Mouse (Mus musculus) erythroid progenitor cell, adult 5-6 weeks (primary cell): ENCODE data around the gene Ski. TPM values are rescaled to one million over a fixed set of nuclear protein-coding genes. Genes with fewer than 3 reads are reported as not detected.

ENCODE experiments used
- ATAC-seq: replicated peaks from 2 replicates; pipeline ENCODE4 v1.8.0; 2016; ENCODE audit warnings: moderate number of reproducible peaks, mild to moderate bottlenecking, moderate TSS enrichment, inconsistent platforms; ENCODE audit not compliant: poor library complexity, low FRiP score, severe bottlenecking
- total RNA-seq, 2 experiments: library from RNA; stranded (forward) in 1 of 2; stranded (reverse) in 1 of 2; fragments of 150-400 nt in 1 of 2; fragments of 186-747, 209-891 nt in 1 of 2; gene quantifications; 2 replicates each; pipeline versions ENCODE4 v1.2.3 to v1.2.4; 2015 to 2017; ENCODE audit warnings: low replicate concordance in 2 of 2

Ski gene
- total RNA-seq, 2 experiments from 2014 or later = 2.7 to 5.0 TPM

DNA sequence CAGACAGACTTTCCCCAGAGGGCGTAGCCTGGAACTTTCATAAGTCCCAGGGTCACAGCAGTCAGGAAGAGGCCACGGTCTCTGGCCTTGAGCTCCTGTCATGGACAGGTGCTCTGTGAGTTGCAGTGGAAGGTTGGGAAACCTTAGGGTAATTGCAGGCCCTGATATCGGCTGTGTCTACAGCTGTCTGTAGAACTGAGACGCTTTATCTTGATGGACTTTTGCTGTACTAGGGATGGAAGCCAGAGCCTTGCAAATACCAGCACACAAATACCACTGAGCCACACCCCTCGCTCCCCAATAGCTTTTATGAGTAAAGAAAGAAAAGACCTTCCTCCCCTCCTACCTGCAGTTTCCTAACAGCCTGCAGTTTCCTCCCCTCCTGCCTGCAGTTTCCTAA lies 101.8 kb downstream of the Ski start:
- no peak for ATAC-seq

DNA sequence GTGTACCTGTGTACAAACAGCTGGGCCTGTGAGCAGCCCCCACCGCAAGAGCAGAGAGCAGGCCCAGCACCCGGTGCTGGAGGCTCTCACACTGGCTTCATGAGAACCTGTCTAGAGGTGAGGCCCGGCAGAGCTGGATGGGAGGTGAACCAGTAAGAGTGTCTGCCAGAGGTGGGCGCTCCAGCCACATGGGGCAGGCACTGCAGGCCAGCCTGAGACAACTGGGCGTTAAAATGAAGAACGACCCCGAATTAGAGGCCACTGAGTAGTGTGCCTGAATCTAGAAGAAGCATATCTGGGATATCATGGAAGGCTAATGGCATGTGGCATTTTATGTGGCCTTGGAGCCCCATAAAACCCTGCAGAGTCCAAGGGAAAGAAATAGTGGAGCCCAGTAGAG lies 102.4 kb downstream of the Ski start:
- ATAC-seq = no peak

DNA sequence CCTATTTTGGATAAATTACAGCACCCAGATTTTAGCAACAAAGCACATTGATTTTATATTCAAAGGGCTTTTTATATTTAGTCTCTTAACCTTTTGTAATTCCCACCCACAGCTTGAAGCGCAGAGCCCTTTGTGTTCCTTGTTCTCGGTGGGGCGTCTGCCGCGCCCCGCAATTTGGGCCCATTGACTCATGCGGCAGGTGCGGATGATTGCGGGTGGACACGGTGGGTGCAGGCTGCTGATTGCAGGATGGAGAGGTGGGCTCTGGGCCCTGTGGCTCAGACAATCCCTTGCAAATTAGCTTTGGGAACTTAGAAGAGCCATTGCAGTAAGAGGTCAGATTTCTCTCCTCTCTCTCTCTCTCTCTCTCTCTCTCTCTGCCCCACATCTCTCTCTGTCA lies 104.1 kb downstream of the Ski start:
- ATAC-seq = no peak

DNA sequence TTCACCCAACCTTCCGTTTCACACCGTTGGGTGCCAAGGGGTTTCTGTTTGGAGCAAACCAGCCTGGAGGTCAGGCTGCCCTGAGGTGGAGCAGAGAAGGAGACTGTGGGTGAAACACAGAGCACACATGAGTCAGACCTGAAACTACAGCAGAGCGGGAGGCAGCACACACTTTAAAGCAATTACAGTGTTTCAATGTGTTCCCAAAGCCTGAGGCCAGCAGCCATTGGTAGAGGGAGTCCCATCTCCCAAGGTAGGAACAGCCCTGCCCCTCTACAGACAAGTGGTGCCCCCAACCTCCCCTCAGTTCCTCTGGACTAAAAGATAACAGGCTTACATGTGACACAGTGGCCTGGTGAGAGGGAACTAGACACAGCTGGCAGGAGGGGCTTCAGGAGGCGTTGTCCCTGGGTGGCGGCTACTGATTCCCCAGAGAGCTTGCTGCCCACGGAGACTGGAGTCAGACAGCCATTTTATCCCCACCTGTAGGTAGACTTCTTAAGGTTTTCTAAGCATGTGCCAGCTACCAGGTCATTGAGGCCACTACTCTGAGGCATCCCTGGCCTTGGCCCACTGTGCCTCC lies 104.9 kb downstream of the Ski start:
- no peak for ATAC-seq

DNA sequence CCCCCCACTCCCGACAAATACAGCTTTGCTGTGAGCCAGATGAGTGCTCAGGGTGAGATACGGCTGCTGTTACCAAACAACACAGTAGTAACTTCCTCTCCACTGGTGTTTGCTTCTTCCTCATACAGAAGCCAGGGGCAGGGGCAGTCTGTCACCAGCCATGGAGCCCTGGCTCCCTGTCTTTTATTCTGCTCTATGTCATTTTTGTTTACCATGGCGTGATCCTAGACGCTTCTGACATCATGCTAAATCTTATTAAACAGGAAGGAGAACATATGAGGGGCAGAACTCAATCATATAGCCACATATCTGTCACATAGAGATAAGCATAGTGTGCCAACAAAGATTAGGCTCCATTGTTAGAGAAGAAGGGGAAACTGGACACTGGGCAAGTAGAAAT lies 105.8 kb downstream of the Ski start:
- no peak for ATAC-seq

DNA sequence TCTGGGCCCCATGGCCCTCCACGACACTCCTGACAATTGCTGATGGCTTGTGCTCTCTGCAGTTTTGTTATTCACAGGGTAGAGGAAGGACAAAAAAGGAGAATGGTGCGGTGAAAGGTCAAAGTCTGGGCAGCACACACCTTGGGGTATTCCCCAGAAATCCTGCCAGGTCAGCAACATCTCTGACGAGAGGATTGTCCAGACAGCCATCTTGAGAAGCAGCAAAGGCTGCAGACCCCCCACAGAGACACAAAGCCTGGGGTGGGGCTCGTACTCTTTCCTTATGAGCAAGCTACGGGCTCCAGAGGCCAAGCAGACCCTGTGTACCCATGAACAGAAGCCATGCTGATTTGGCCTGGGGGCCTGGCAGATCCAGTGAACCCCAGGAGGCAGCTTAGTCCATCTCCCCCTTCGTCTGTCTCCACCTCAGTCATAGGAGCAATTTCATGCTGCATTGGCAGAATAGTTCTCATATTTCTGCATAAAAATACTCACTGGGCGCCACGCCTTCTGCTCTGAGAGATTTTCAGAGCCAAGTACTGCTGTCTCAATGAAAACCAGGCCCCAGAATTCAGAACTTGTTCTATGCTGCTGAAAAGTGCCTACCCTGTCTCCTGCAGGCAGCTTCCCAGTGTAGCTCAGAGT lies 108.5 kb downstream of the Ski start:
- no peak for ATAC-seq

DNA sequence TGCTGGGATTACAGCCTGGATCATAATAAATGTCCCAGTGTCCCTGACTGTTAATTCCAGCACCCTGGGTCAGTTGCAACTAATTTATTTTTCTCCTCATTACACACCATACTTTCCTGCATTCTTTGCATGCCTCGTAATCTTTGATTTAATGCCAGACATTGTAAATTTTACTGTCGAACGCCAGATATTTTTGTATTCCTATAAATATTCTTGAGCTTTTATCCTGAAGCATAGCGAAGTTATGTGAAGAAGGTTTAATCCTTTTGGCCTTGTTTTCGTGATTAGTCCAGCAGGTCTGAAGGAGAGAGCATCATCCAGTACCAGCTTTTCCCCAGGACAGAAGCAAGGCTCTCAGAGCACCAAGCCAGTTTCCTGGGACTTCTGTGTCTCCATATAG lies 112.9 kb downstream of the Ski start:
- ATAC-seq = no peak

DNA sequence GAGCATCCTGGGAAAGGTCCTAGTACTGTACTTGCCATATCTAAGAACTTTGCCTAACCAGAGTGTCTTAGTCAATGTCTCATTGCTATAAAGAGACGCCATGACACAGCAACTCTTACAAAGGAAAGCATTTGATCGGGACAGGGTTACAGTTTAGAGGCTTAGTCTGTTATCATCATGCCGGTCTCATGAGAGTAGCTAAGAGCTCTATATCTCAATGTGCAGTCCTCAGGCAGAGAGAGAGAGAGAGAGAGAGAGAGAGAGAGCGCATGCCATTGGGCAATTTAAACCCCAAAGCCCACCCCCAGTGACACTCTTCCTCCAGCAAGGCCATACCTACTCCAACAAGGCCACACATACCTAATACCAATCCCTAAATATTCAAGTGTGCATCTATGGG lies 114.5 kb downstream of the Ski start:
- ATAC-seq = no peak

Other genes with a start within 250 kb of the Ski start
- gene Plch2, start 165.8 kb downstream of the Ski start, total RNA-seq (2015; ENCODE audit: low replicate concordance) = not detected in 2 replicates
- gene Plch2, start 165.8 kb downstream of the Ski start, total RNA-seq (2017; ENCODE audit: low replicate concordance) = not detected in 2 replicates
- 1.1 and 4.6 TPM in 2 replicates for gene Pex10, start 155.6 kb downstream of the Ski start, total RNA-seq (2015; ENCODE audit: low replicate concordance)
- 0.91 and 4.5 TPM in 2 replicates for gene Pex10, start 155.6 kb downstream of the Ski start, total RNA-seq (2017; ENCODE audit: low replicate concordance)
- gene Rer1, start 136.2 kb downstream of the Ski start, total RNA-seq (2015; ENCODE audit: low replicate concordance) = 43.6 and 74.2 TPM in 2 replicates
- 48.6 and 57.6 TPM in 2 replicates for gene Rer1, start 136.2 kb downstream of the Ski start, total RNA-seq (2017; ENCODE audit: low replicate concordance)
- 2.5 TPM in 1 of 2 replicates, not detected in the other for gene Morn1, start 136.0 kb downstream of the Ski start, total RNA-seq (2015; ENCODE audit: low replicate concordance)
- gene Morn1, start 136.0 kb downstream of the Ski start, total RNA-seq (2017; ENCODE audit: low replicate concordance) = 0.08 TPM in 1 of 2 replicates, not detected in the other
- gene Faap20, start 27.2 kb upstream of the Ski start, total RNA-seq (2015; ENCODE audit: low replicate concordance) = 4.0 and 6.7 TPM in 2 replicates
- 2.1 and 2.2 TPM in 2 replicates for gene Faap20, start 27.2 kb upstream of the Ski start, total RNA-seq (2017; ENCODE audit: low replicate concordance)
- gene Prkcz, start 138.8 kb upstream of the Ski start, total RNA-seq (2015; ENCODE audit: low replicate concordance) = 12.2 TPM in 1 of 2 replicates, not detected in the other
- not detected in 2 replicates for gene Prkcz, start 138.8 kb upstream of the Ski start, total RNA-seq (2017; ENCODE audit: low replicate concordance)
- gene Gabrd, start 175.5 kb upstream of the Ski start, total RNA-seq (2015; ENCODE audit: low replicate concordance) = not detected in 2 replicates
- not detected in 2 replicates for gene Gabrd, start 175.5 kb upstream of the Ski start, total RNA-seq (2017; ENCODE audit: low replicate concordance)
- gene Cfap74, start 186.6 kb upstream of the Ski start, total RNA-seq (2015; ENCODE audit: low replicate concordance) = not detected in 2 replicates
- not detected in 2 replicates for gene Cfap74, start 186.6 kb upstream of the Ski start, total RNA-seq (2017; ENCODE audit: low replicate concordance)
- not detected in 2 replicates for gene Tmem52, start 246.5 kb upstream of the Ski start, total RNA-seq (2015; ENCODE audit: low replicate concordance)
- gene Tmem52, start 246.5 kb upstream of the Ski start, total RNA-seq (2017; ENCODE audit: low replicate concordance) = not detected in 2 replicates